Mouse (Mus musculus) E14TG2a.4 (cell line): Measurements from ENCODE around the gene Zfhx3.

Experiments used
- CTCF ChIP-seq: conservative IDR thresholded peaks from 2 replicates; pipeline ENCODE4 v1.5.1; 2014; ENCODE audit warnings: low read length
- NANOG ChIP-seq: IDR thresholded peaks from 2 replicates; pipeline ENCODE4 v1.6.1; 2014; ENCODE audit warnings: borderline replicate concordance, low read length, mixed read lengths

DNA sequence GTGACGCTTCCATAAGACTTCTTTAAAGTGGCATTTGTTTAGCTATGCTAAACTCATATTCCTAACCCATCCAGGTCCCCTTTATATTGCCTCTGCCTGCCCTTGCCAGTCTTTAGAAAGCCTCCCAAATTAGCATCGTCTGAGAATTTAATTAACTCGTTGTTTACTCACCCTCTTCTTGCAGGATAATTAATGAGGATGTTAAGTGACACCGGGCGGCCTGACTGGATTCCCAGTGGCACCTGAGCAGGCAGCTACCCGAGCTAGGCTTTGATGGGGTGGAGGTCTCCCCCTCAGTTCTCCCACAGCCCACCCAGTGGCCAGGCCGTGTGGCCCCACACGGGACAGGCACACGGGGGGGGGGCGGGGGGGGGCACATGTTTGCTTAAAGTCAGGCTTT is 895.3 kb downstream of the Zfhx3 start:
- no peak for TF ChIP-seq CTCF
- no peak for TF ChIP-seq NANOG
